ENCODE assay signal across 8 mouse cellular contexts in the genomic region with DNA sequence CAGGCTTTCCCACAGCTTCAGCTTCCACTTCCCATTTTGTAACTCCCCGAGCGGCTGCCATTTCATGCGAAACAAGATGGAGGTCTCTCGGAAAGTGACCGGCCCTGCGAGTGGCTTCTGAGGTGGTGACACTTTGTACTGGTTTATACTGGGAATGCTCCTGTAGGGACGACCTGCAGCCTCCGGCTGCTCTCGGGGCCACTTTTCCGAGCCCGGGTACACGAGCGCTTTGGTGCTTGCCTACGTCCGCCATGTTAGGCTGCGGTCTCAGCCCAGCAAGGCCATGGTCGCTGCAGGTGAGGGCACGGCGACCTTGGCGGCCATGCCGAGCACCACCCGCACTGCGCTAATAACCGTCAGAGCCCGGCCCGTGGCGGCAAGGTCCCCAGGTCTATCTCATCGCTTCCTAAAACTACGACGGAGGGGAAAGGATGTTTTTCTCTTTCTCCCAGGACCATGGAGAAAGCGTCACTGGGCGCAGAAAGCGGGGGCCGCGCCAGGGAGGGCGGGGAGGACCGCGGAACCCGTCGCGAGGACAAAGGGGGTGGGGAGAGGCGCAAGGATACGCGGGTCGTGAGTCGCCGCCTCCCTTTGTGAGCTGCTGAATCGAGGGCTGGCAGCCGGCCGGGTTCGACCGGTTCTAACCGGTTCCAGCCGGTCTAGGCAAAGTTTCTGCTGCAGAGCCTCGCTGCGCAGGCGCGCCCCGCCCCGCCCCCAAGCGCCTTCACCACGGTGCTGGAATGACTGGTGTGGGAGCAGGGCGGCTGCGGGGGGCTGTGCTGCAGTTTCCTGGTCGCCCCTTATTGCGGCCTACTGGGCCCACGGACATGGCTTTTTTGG. TPM values are rescaled to one million over a fixed set of nuclear protein-coding genes. Genes with fewer than 3 reads are reported as not detected.
DNase-seq lines count a peak whose midpoint lies in the region; ATAC-seq and TF ChIP-seq lines count a peak whose summit lies in the region.

No protein-coding gene starts in this region.

- DNase-seq in CD4-positive, CD25-positive, alpha-beta regulatory T cell, adult 2 months (ENCODE audit: low read depth, low spot score), result peak; percentile 100
- DNase-seq in brain, embryonic 18.5 days (ENCODE audit: low read depth, low spot score), result peak; percentile 96
- DNase-seq in kidney, postnatal 0 days (ENCODE audit: low spot score), result peak; percentile 98
- DNase-seq in liver, adult 2 months (ENCODE audit: extremely low read depth, low read depth, low spot score), result peak; percentile 87
- peak; percentile 99 for DNase-seq in spleen, postnatal 36 days (ENCODE audit: low spot score in 2 of 2)

- peak; percentile 94 for ATAC-seq in heart, embryonic 12.5 days (ENCODE audit: insufficient number of reproducible peaks, low FRiP score)
- ATAC-seq in kidney, postnatal 0 days (replicated peaks; ENCODE audit: low FRiP score, low read depth), result peak; percentile 93
- peak; percentile 74 for ATAC-seq in monocyte, adult 5-6 weeks (replicated peaks; ENCODE audit: insufficient number of reproducible peaks, low FRiP score, low TSS enrichment, poor library complexity, severe bottlenecking)

- H3K27me3 ChIP-seq in erythroblast, embryonic 14.5 days (ENCODE audit: control insufficient read depth), result no peaks in the 10 kb centered on the region
- no peaks in the 10 kb centered on the region for H3K27me3 ChIP-seq in heart, embryonic 12.5 days (replicated peaks)
- H3K27me3 ChIP-seq in kidney, postnatal 0 days (ENCODE audit: insufficient read depth, low read length), result no peaks in the 10 kb centered on the region
- no peaks in the 10 kb centered on the region for H3K27me3 ChIP-seq in liver, adult 2 months (ENCODE audit: control insufficient read depth, insufficient read depth, low read length)

- no peak; the same call in 1 of the 2 replicates for TF ChIP-seq CTCF in kidney, postnatal 0 days (IDR thresholded peaks at IDR 0.05; ENCODE audit: low read depth)
- no peak for TF ChIP-seq CTCF in liver, adult 2 months (IDR thresholded peaks at IDR 0.05; ENCODE audit: low read depth, low read length)

- peaks cover 8% of the 10 kb centered on the region; the same call in 1 of the 2 replicates for H3K79me2 ChIP-seq in liver, adult 2 months (ENCODE audit: control insufficient read depth, insufficient read depth, low read length)

- H3K27ac ChIP-seq in heart, embryonic 12.5 days (ENCODE audit: poor library complexity, severe bottlenecking), result peak overlapping the region; percentile 98
- H3K27ac ChIP-seq in kidney, postnatal 0 days, result peak overlapping the region; percentile 100
- H3K27ac ChIP-seq in liver, adult 2 months (replicated peaks; ENCODE audit: insufficient read depth, low read depth, low read length), result peak overlapping the region; percentile 98

- peaks cover 47% of the 10 kb centered on the region for H3K4me1 ChIP-seq in erythroblast, embryonic 14.5 days (ENCODE audit: control insufficient read depth)
- H3K4me1 ChIP-seq in heart, embryonic 12.5 days (replicated peaks), result peaks cover 43% of the 10 kb centered on the region
- H3K4me1 ChIP-seq in kidney, postnatal 0 days (replicated peaks; ENCODE audit: insufficient read depth, low read length), result peaks cover 28% of the 10 kb centered on the region
- H3K4me1 ChIP-seq in liver, adult 2 months (ENCODE audit: control insufficient read depth, insufficient read depth, low read length), result peaks cover 10% of the 10 kb centered on the region

- H3K9ac ChIP-seq in heart, embryonic 12.5 days, result peak overlapping the region; percentile 82
- peak overlapping the region; percentile 92 for H3K9ac ChIP-seq in kidney, postnatal 0 days (ENCODE audit: low read depth, low read length)
- H3K9ac ChIP-seq in liver, adult 2 months (ENCODE audit: low read depth, low read length), result peak overlapping the region; percentile 85

- peak overlapping the region; percentile 73 for H3K4me2 ChIP-seq in heart, embryonic 12.5 days
- H3K4me2 ChIP-seq in kidney, postnatal 0 days (ENCODE audit: low read length), result peak overlapping the region; percentile 91

- peak overlapping the region; percentile 70 for H3K4me3 ChIP-seq in erythroblast, embryonic 14.5 days (replicated peaks)
- H3K4me3 ChIP-seq in heart, embryonic 12.5 days, result peak overlapping the region; percentile 93
- H3K4me3 ChIP-seq in kidney, postnatal 0 days (replicated peaks; ENCODE audit: low read depth, low read length), result peak overlapping the region; percentile 84
- H3K4me3 ChIP-seq in liver, adult 2 months (ENCODE audit: insufficient read depth, low read depth, low read length), result peak overlapping the region; percentile 71

- whole genome bisulfite sequencing in heart, embryonic 12.5 days, result under 1% methylated on average over 67 of the region's 67 CpGs
- WGBS in kidney, postnatal 0 days, result under 1% methylated on average over 67 of the region's 67 CpGs
- WGBS in liver, adult 2 months, result under 1% methylated on average over 67 of the region's 67 CpGs

- H3K36me3 ChIP-seq in erythroblast, embryonic 14.5 days (ENCODE audit: control insufficient read depth), result peaks cover 33% of the 10 kb centered on the region
- peaks cover 13% of the 10 kb centered on the region for H3K36me3 ChIP-seq in heart, embryonic 12.5 days
- H3K36me3 ChIP-seq in kidney, postnatal 0 days (ENCODE audit: insufficient read depth, low read length), result peaks cover 8% of the 10 kb centered on the region; the same call in 1 of the 2 replicates
- peaks cover 8% of the 10 kb centered on the region for H3K36me3 ChIP-seq in liver, adult 2 months (ENCODE audit: control insufficient read depth, insufficient read depth, low read length)

- no peaks in the 10 kb centered on the region for H3K9me3 ChIP-seq in erythroblast, embryonic 14.5 days (ENCODE audit: control insufficient read depth, low read length)
- no peaks in the 10 kb centered on the region for H3K9me3 ChIP-seq in heart, embryonic 12.5 days (replicated peaks)
- H3K9me3 ChIP-seq in kidney, postnatal 0 days (replicated peaks; ENCODE audit: low read length), result no peaks in the 10 kb centered on the region

- TF ChIP-seq POLR2A in liver, adult 2 months (IDR thresholded peaks at IDR 0.05; ENCODE audit: extremely low read depth, insufficient read depth, low read length), result peak; percentile 78

RNA-seq across cellular contexts. Expression of gene Scyl1, which starts 32.0 kb away (rescaled TPM):
- polyA plus RNA-seq in erythroblast, embryonic 14.5 days (2012), result 8.2 TPM in 2 replicates
- 68.1 and 68.9 TPM in 2 replicates for polyA plus RNA-seq in heart, embryonic 12.5 days (2016; fragmentation: Nextera tagmentation; extraction: Ambion mirVana)
- polyA plus RNA-seq in kidney, postnatal 0 days (2015; fragmentation: Nextera tagmentation; extraction: Ambion mirVana), result 63.5 and 65.1 TPM in 2 replicates
- total RNA-seq in liver, adult 2 months (2014; rRNA removed), result 28.9 and 35.9 TPM in 2 replicates
- 40.9 and 46.6 TPM in 2 replicates for polyA plus RNA-seq in liver, adult 2 months (2012; rRNA removed)
- 37.3 to 55.9 TPM (median 44.9 TPM) in 3 replicates for total RNA-seq in monocyte, adult 5-6 weeks (2017)

Comparison
In these comparisons a context has a peak if more than half of its experiments do, and no peak if none do; other contexts are left out.
1. Peak in every context shown above with its lines: DNase-seq, ATAC-seq, H3K4me3 ChIP-seq and H3K27ac ChIP-seq.